Mouse (Mus musculus) stomach, postnatal 0 days (tissue): ENCODE measurements at regions not wholly inside any gene's neighbourhood (a gene's known extent, or its start where the extent isn't known, plus 50 kb on each side); places are given as distances from the start of the nearest gene placed in this dataset.

Experiments used
- ATAC-seq: fragments of 200-750 bp; cut with Nextera tagmentation; 2 replicates; pipeline ENCODE4 v1.8.0; 2017; ENCODE audit not compliant: low FRiP score, low TSS enrichment
- DNase-seq: peaks from one replicate; pipeline ENCODE4 v3.0.0-alpha.2; 2016; ENCODE audit warnings: low spot score
- H3K27ac ChIP-seq: fragments of 300-500 bp; sonication (generic); replicated peaks from 2 replicates; pipeline ENCODE4 v1.5.1; 2014; ENCODE audit warnings: mild to moderate bottlenecking, control low read depth
- H3K27me3 ChIP-seq: fragments of 300-500 bp; sonication (generic); 2 replicates; pipeline ENCODE4 v1.6.1; 2014; ENCODE audit warnings: low read length; ENCODE audit not compliant: control insufficient read depth, insufficient read depth
- H3K36me3 ChIP-seq: fragments of 300-500 bp; sonication (generic); 2 replicates; pipeline ENCODE4 v1.6.1; 2014; ENCODE audit warnings: low read length, mixed read lengths; ENCODE audit not compliant: control insufficient read depth, insufficient read depth
- H3K4me1 ChIP-seq: fragments of 300-500 bp; sonication (generic); replicated peaks from 2 replicates; pipeline ENCODE4 v1.6.1; 2014; ENCODE audit warnings: antibody characterized with exemption; ENCODE audit not compliant: control insufficient read depth, insufficient read depth
- H3K4me2 ChIP-seq: fragments of 300-500 bp; sonication (generic); replicated peaks from 2 replicates; pipeline ENCODE4 v1.6.1; 2014; ENCODE audit warnings: low read depth, mild to moderate bottlenecking, control low read depth, moderate library complexity
- H3K4me3 ChIP-seq: fragments of 300-500 bp; sonication (generic); 2 replicates; pipeline ENCODE4 v1.5.1; 2014; ENCODE audit warnings: low read depth, low read length, control low read depth
- H3K9ac ChIP-seq: fragments of 300-500 bp; sonication (generic); 2 replicates; pipeline ENCODE4 v1.6.1; 2014; ENCODE audit warnings: mild to moderate bottlenecking, low read length, control low read depth, mixed read lengths
- H3K9me3 ChIP-seq: fragments of 300-500 bp; sonication (generic); 2 replicates; pipeline ENCODE4 v1.6.1; 2016; ENCODE audit warnings: low read length; ENCODE audit not compliant: control insufficient read depth
- CTCF ChIP-seq: IDR thresholded peaks from 2 replicates; pipeline ENCODE4 v1.5.1; 2016; ENCODE audit warnings: antibody characterized with exemption, low read depth, mild to moderate bottlenecking, moderate library complexity
- EP300 ChIP-seq: optimal IDR thresholded peaks from 2 replicates; pipeline ENCODE3; 2016; ENCODE audit warnings: antibody characterized with exemption
- WGBS: fragments of 180-500 bp; shearing (Covaris S2); extraction: QIAGEN DNeasy Blood & Tissue Kit; methylation state at CpG from one replicate; pipeline ENCODE4 v1.1.7; 2014; 5-methylcytosine and 5-hydroxymethylcytosine counted together

DNA sequence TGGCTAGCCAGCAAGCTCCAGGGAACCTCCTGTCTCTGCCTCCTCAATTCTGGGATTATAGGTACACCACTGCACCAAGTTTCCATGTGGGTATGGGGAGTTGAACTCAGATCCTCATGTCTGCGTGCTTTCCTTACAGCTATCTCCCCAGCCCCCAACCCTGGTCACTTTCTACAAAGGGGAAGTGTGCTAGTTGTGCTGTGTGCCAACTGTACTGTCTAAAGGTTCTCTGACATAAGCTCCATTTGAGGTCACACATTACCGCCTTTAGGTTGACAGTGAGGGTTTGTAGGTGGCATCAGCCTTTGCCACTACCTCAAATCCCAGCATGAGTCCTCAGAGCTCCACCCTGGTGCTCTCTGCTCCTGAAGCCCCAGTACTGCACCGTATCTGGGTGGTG lies 200.7 kb downstream of the Tex29 start:
- 76% methylated on average over 3 of the region's 3 CpGs for WGBS

DNA sequence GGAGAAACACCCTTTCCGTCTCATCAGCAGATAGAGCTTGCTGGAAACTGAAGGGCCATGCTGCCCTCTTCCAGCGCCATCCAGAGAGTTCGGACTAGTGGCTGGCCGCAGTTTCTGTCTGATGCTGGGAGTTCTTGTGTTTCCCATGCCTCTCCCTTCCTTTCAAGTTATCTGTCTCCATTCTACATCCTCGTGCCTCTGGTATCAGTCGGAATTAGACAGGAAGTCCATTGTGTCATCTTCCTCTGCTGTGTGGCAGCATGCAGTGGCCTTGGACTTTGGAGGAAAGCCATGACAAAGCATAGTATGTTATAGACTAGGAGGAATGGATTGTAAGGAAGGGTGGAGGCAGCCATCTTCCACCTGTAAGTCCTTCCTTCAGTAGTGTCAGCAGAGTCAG lies 201.4 kb downstream of the Tex29 start:
- TF ChIP-seq EP300, result no peak
- no peak for TF ChIP-seq CTCF

More for the DNA sequence above, 200.7 kb downstream of the Tex29 start:
- H3K27ac ChIP-seq, result no peak overlapping the region
- DNase-seq (no peak), ATAC-seq (no peak)
- H3K4me3 ChIP-seq, result no peak overlapping the region
- no peaks in the 10 kb centered on the region for H3K27me3 ChIP-seq
- H3K9ac ChIP-seq, result no peak overlapping the region
- H3K9me3 ChIP-seq, result no peaks in the 10 kb centered on the region
- TF ChIP-seq EP300 (no peak), CTCF (no peak)
- H3K4me2 ChIP-seq, result no peak overlapping the region
- H3K36me3 ChIP-seq, result no peaks in the 10 kb centered on the region
- no peaks in the 10 kb centered on the region; the same call in 1 of the 2 replicates for H3K4me1 ChIP-seq

DNA sequence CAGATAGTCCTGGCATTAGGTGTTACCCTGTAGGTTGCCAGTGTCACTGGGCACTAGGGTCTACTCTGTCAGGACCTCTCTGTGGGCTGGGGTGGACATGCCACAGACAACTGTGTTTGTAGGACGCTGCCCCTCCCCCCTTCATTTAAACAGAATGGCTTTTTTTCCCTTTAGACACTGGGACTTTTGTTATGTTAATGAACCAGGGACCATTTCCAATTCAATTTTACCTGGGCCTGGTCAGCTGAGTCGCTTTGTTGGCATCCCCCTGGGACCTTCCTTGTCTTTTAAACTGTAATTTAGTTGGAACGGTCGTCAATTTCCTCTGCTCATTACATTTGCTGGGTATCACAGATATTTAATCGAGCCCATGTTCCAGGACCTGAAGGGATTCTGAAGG lies 210.6 kb downstream of the Tex29 start:
- Histone ChIP-seq H3K27me3 (no peaks in the 10 kb centered on the region), H3K27ac (no peak overlapping the region), H3K4me3 (no peak overlapping the region), H3K36me3 (no peaks in the 10 kb centered on the region), H3K4me1 (no peaks in the 10 kb centered on the region), H3K4me2 (no peak overlapping the region), H3K9ac (no peak overlapping the region), H3K9me3 (no peaks in the 10 kb centered on the region)
- DNase-seq (no peak), ATAC-seq (no peak)
- WGBS, result 62% methylated on average over 5 of the region's 5 CpGs
- TF ChIP-seq EP300 (no peak), CTCF (no peak)

More for the DNA sequence above, 201.4 kb downstream of the Tex29 start:
- H3K27ac ChIP-seq, result no peak overlapping the region
- H3K27me3 ChIP-seq, result no peaks in the 10 kb centered on the region
- no peaks in the 10 kb centered on the region for H3K36me3 ChIP-seq
- H3K9ac ChIP-seq, result no peak overlapping the region
- WGBS, result 64% methylated on average over 6 of the region's 6 CpGs
- H3K4me3 ChIP-seq, result no peak overlapping the region
- ATAC-seq (no peak), DNase-seq (no peak)
- no peaks in the 10 kb centered on the region for H3K9me3 ChIP-seq
- no peak overlapping the region for H3K4me2 ChIP-seq
- H3K4me1 ChIP-seq, result no peaks in the 10 kb centered on the region; the same call in 1 of the 2 replicates

DNA sequence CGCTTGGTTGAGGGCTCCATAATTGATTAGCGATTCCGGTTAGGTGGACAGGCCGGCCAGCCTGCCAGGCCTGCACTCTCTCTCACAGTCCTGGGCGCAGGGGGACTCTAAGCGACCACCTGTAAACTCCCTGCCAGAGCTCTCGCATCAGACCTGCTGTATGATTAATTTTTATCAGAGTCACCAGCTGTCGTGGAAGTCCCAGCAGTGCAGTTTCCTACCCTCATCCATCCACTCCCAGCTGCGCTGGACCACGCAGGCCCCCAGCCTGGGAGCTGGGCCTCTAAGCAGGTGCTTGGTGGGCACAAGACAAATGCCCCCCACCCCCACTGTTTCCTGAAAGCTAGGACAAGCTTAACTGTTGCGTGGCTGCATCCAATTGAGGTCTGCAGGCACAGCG lies 211.1 kb downstream of the Tex29 start:
- Histone ChIP-seq H3K4me2 (no peak overlapping the region), H3K27ac (no peak overlapping the region), H3K9me3 (no peaks in the 10 kb centered on the region), H3K36me3 (no peaks in the 10 kb centered on the region), H3K4me1 (no peaks in the 10 kb centered on the region), H3K9ac (no peak overlapping the region), H3K27me3 (no peaks in the 10 kb centered on the region), H3K4me3 (no peak overlapping the region)
- TF ChIP-seq CTCF (no peak), EP300 (no peak)
- 54% methylated on average over 12 of the region's 12 CpGs for WGBS
- DNase-seq, result no peak
- ATAC-seq, result no peak

DNA sequence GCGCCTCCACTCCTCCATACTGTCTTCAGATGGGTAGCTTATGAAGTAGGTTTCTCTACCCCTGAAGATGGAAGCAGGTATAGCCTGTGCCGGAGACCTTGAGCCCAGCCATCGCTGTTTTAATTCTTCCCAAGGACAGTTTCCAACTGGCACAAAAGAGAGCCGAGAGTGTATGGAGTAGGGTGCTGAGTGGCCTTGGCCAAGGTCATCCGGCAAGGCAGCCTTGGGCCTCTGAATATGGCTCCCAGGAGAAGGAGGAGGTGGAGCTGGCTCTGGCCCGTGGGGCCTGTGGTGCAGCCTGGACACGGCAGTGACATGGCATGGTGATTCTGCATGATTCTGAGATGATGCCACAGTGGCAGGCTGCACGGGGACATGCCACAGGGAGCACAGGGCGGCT lies 215.7 kb downstream of the Tex29 start:
- Histone ChIP-seq H3K27ac (no peak overlapping the region), H3K9ac (no peak overlapping the region), H3K9me3 (no peaks in the 10 kb centered on the region), H3K4me1 (no peaks in the 10 kb centered on the region), H3K27me3 (no peaks in the 10 kb centered on the region), H3K4me3 (no peak overlapping the region), H3K4me2 (no peak overlapping the region), H3K36me3 (no peaks in the 10 kb centered on the region)
- WGBS, result 88% methylated on average over 9 of the region's 9 CpGs
- no peak for ATAC-seq
- TF ChIP-seq EP300 (no peak), CTCF (no peak)
- no peak for DNase-seq

DNA sequence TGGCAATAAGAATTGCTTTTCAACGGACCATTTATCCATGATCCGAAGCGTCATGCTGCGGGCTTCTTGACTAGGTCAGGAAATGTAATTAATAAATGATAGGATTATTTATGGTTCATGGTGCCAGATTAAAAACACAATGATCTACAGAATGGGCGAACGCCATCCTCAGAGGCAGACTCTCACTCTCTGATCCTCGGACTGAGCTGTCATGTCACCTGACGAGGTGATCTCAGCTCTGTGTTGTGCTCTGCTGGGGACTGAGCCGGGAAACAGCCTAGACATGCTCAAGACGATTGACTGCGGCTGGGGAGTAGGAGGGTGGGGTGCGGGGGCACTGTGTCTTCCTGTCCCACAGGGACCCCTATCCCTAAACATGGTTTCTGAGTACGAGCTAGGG lies 217.4 kb upstream of the A230072I06Rik start:
- H3K36me3 ChIP-seq, result no peaks in the 10 kb centered on the region
- H3K4me3 ChIP-seq, result no peak overlapping the region
- no peak overlapping the region for H3K27ac ChIP-seq
- H3K9ac ChIP-seq, result no peak overlapping the region
- no peaks in the 10 kb centered on the region for H3K27me3 ChIP-seq
- 51% methylated on average over 13 of the region's 13 CpGs for WGBS
- H3K4me2 ChIP-seq, result no peak overlapping the region
- TF ChIP-seq CTCF, result no peak
- no peaks in the 10 kb centered on the region for H3K4me1 ChIP-seq
- DNase-seq (no peak), ATAC-seq (no peak)
- no peaks in the 10 kb centered on the region for H3K9me3 ChIP-seq
